Mouse (Mus musculus) midbrain, embryonic 16.5 days (tissue): ENCODE measurements around the gene Inhbc. TPM values are rescaled to one million over a fixed set of nuclear protein-coding genes. Genes with fewer than 3 reads are reported as not detected.
"Not testable (repeated sequence)": the region's sequence is repeated elsewhere in the genome, so short reads cannot be mapped to it uniquely, and the experiment has no call there.

Experiments used
- ATAC-seq: fragments of 200-750 bp; cut with Nextera tagmentation; 2 replicates; pipeline ENCODE4 v1.8.0; 2017; ENCODE audit warnings: moderate TSS enrichment
- H3K27ac ChIP-seq: fragments of 300-500 bp; sonication (generic); 2 replicates; pipeline ENCODE4 v1.5.1; 2014; ENCODE audit warnings: mild to moderate bottlenecking, low read length, mixed read lengths
- H3K27me3 ChIP-seq: fragments of 300-500 bp; sonication (generic); 2 replicates; pipeline ENCODE4 v1.6.1; 2014; ENCODE audit warnings: low read depth, low read length, mixed read lengths; ENCODE audit not compliant: control insufficient read depth, insufficient read depth
- H3K36me3 ChIP-seq: fragments of 300-500 bp; sonication (generic); 2 replicates; pipeline ENCODE4 v1.6.1; 2014; ENCODE audit warnings: mild to moderate bottlenecking, low read length, moderate library complexity, mixed read lengths; ENCODE audit not compliant: control insufficient read depth, insufficient read depth
- H3K4me1 ChIP-seq: fragments of 300-500 bp; sonication (generic); 2 replicates; pipeline ENCODE4 v1.6.1; 2014; ENCODE audit warnings: mild to moderate bottlenecking, low read length, mixed read lengths; ENCODE audit not compliant: control insufficient read depth, insufficient read depth
- H3K4me2 ChIP-seq: fragments of 300-500 bp; sonication (generic); 2 replicates; pipeline ENCODE4 v1.6.1; 2014; ENCODE audit warnings: mild to moderate bottlenecking, low read length, mixed read lengths
- H3K4me3 ChIP-seq: fragments of 300-500 bp; sonication (generic); 2 replicates; pipeline ENCODE4 v1.5.1; 2014; ENCODE audit warnings: low read depth, mild to moderate bottlenecking, low read length, moderate library complexity, mixed read lengths
- H3K9ac ChIP-seq: fragments of 300-500 bp; sonication (generic); 2 replicates; pipeline ENCODE4 v1.6.1; 2014; ENCODE audit warnings: low read depth, low read length, mixed read lengths
- H3K9me3 ChIP-seq: fragments of 300-500 bp; sonication (generic); replicated peaks from 2 replicates; pipeline ENCODE4 v1.6.1; 2014; ENCODE audit warnings: mild to moderate bottlenecking, low read length, mixed read lengths; ENCODE audit not compliant: control insufficient read depth, poor library complexity, severe bottlenecking
- WGBS: fragments of 180-500 bp; shearing (Covaris S2); extraction: QIAGEN DNeasy Blood & Tissue Kit; methylation state at CpG from one replicate; pipeline ENCODE4 v1.1.7; 2014; 5-methylcytosine and 5-hydroxymethylcytosine counted together
- polyA plus RNA-seq: library from polyadenylated mRNA; unstranded; fragments of >200 nt; fragmentation: Nextera tagmentation; extraction: Ambion mirVana; gene quantifications from 2 replicates; pipeline ENCODE4 v1.2.1, GENCODE M21; 2015

Gene Inhbc
- polyA plus RNA-seq, 1 experiment from 2014 or later: not detected

DNA sequence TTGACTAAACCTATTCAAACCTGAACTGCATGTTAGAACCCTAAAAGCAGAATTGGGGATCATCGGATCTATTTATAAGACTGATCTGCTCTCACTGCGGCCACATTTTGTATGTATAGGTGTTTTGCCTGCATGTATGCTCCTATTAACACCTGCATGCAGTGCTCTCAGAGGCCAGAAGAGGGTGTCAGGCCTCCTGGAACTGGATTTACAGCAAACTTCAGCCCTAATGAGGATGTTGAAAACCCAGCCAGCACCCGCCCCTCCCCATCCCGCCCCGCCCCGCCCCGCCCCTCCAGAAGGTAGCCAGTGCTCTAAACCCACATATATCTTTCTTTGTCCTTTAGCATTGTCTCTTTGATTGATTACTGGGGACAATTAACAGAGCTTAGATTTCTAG, 45.7 kb downstream of the Inhbc start:
- H3K9ac ChIP-seq: no peak overlapping the region
- 16% methylated on average over 6 of the region's 7 CpGs for WGBS
- ATAC-seq: no peak
- H3K36me3 ChIP-seq: no peaks in the 10 kb centered on the region
- no peak overlapping the region for H3K4me2 ChIP-seq
- H3K27ac ChIP-seq: no peak overlapping the region
- H3K4me3 ChIP-seq: no peak overlapping the region
- H3K4me1 ChIP-seq: peaks cover 7% of the 10 kb centered on the region
- H3K9me3 ChIP-seq: no peaks in the 10 kb centered on the region
- H3K27me3 ChIP-seq: peaks cover 58% of the 10 kb centered on the region

DNA sequence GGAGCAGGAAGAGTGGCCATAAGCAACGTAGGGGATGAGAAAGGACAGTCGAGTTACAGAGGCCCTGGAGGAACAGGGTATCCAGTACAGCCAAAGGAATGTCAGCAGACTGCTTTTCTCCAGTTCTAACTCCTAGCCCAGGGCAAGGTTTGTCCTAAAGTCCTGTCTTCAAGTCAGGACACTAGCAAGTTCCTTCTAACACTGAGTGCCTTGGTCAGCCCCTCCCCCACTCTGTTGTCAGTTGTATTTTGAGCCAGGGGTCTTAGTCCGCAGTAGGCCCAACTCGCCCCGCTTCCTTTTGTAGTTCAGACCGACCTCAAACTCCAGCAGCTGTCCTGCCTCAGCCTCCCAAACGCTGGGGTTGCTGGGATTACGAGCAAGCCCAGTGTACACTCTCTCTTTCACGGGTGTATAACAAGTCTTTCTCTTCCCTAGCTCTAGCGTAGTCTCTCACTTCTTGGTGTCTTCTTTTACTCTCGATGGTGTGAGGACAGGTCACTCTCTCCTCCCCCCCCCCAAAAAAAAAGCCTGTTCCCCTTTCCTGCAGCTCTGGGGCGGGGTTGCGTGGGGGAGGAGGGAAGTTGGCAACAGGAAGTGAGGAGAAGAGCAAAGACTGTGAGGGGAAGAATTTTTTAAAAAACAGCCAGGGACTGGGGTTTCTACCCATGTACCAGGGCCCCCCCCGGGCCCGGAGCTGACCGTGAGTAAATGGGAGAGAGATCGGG, 46.9 kb downstream of the Inhbc start:
- Histone ChIP-seq H3K27me3 (peaks cover 47% of the 10 kb centered on the region), H3K36me3 (no peaks in the 10 kb centered on the region), H3K27ac (no peak overlapping the region), H3K4me1 (peaks cover 7% of the 10 kb centered on the region), H3K4me2 (no peak overlapping the region), H3K9me3 (no peaks in the 10 kb centered on the region), H3K9ac (no peak overlapping the region), H3K4me3 (no peak overlapping the region)
- ATAC-seq: no peak
- WGBS: 77% methylated on average over 15 of the region's 17 CpGs

DNA sequence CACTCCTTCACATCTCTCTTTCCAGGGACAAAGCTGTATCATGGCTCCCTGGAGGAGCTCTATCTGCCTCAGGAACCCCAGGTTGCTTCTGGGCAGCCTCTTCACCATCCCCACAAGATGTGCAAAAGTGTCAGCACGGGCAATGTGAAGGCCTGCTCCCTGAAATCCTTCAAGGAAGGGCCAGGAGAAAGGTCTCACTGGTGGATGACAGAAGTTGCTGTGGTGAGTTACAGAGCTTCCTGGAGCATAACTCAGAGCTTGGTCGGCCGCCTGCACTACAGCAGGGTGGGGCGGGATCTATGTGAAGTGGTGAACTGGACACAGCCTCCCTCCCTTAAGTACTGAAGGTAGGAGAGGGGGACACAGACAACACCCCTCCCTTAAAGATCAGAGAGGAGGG, 47.6 kb downstream of the Inhbc start:
- 85% methylated on average over 4 of the region's 4 CpGs for WGBS
- H3K9ac ChIP-seq: no peak overlapping the region
- no peak overlapping the region for H3K27ac ChIP-seq
- ATAC-seq: no peak
- peaks cover 7% of the 10 kb centered on the region for H3K4me1 ChIP-seq
- peaks cover 41% of the 10 kb centered on the region for H3K27me3 ChIP-seq
- no peak overlapping the region for H3K4me3 ChIP-seq
- no peaks in the 10 kb centered on the region for H3K9me3 ChIP-seq
- H3K4me2 ChIP-seq: no peak overlapping the region
- H3K36me3 ChIP-seq: no peaks in the 10 kb centered on the region

DNA sequence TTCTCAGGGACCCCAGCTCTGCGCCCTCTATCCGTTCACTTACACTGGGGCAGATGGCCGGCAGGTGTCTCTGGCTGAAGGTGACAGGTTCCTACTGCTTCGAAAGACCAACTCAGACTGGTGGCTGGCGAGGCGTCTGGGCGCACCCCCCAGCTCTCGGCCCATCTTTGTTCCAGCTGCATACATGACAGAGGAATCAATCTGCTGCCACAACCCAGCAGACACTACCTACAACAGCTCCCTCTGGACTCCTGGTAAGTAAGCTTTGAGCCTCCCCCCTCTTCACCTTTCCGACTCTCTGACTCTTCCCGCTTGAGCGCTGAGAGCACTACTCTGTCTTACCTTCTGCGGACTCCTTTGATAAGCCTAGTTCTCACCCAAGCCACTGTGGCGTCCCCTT, 48.1 kb downstream of the Inhbc start:
- Histone ChIP-seq H3K27ac (no peak overlapping the region), H3K4me1 (peaks cover 7% of the 10 kb centered on the region), H3K4me2 (no peak overlapping the region), H3K27me3 (peaks cover 38% of the 10 kb centered on the region), H3K4me3 (no peak overlapping the region), H3K36me3 (no peaks in the 10 kb centered on the region), H3K9me3 (no peaks in the 10 kb centered on the region), H3K9ac (no peak overlapping the region)
- ATAC-seq: no peak
- 65% methylated on average over 13 of the region's 13 CpGs for WGBS

DNA sequence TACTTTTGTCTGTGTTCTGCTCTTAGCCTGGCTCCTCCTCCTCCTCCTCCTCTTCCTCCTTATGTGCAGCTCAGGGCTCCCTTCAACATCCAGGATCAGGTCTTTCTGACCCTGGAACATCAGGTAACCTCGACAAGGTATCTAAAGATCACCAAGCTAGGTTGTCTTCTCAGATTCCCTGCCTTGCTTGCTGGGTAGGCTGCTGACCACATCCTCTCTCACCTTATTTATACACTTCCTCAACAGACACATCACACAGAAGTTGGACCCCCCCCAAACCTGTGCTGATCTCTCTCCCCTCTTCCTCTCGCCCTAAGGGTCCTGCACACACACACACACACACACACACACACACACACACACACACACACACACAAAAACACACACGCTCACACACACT, 48.6 kb downstream of the Inhbc start, which contains the start of gene Arhgap9:
Gene Arhgap9 (plus strand): TSS at position 344 of the 400 bp plus-strand sequence.
- Histone ChIP-seq H3K9ac (no peak within 1 kb of the TSS), H3K27ac (no peak within 1 kb of the TSS), H3K4me1 (peaks cover 7% of the 10 kb centered on the region), H3K9me3 (no peaks in the 10 kb centered on the region), H3K4me3 (no peak within 1 kb of the TSS), H3K36me3 (no peaks in the 10 kb centered on the region), H3K27me3 (peaks cover 37% of the 10 kb centered on the region), H3K4me2 (no peak within 1 kb of the TSS)
- whole genome bisulfite sequencing: 71% methylated on average over 3 of the region's 3 CpGs
- no peak for ATAC-seq

DNA sequence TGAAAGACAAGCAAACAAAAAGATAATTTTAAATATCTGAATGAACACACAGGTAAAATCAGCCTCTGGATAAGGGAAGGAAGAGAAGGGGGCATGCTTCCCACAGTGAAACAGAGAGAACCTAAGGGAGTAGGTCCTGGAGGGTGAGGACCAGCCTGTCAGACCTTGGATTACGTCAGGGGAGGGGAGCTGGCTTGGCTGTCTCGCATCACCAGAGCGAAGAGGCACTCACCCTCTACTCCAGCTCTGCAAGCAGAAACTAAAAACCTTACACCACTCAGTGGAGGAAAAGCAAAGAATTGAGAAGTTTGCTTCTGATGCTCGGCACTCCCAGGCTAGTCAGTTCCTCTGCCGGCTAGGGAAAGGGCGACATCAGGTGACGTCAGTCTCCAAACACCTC, 50.3 kb downstream of the Inhbc start:
- Histone ChIP-seq H3K36me3 (no peaks in the 10 kb centered on the region), H3K27me3 (peaks cover 23% of the 10 kb centered on the region), H3K4me1 (no peaks in the 10 kb centered on the region), H3K4me3 (no peak overlapping the region), H3K9ac (no peak overlapping the region), H3K4me2 (no peak overlapping the region), H3K9me3 (no peaks in the 10 kb centered on the region), H3K27ac (no peak overlapping the region)
- 79% methylated on average over 7 of the region's 7 CpGs for WGBS
- no peak for ATAC-seq

DNA sequence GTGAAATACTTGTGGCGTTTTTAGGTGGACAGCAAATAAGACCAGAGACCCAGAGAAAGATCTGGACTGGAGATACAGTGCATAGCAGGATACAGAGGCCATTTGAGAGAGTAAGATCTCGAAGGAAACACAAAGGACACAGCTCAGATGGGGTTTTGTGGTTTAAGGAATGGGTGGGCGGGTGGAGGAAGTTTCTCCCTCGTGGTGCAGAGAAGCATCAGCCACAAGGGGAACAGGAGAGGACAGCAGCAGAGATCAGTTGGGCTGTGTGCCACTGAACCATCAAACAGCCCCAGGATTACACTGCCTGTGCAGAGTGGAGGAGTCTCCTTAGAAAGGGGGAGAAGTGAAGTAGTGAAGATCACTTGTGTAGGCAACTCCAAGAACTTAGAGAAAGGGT, 52.2 kb downstream of the Inhbc start:
- Histone ChIP-seq H3K27ac (no peak overlapping the region), H3K9ac (no peak overlapping the region), H3K4me2 (no peak overlapping the region), H3K27me3 (peaks cover 5% of the 10 kb centered on the region; the same call in 1 of the 2 replicates), H3K4me3 (no peak overlapping the region), H3K36me3 (no peaks in the 10 kb centered on the region), H3K4me1 (no peaks in the 10 kb centered on the region), H3K9me3 (no peaks in the 10 kb centered on the region)
- ATAC-seq: no peak
- 46% methylated on average over 4 of the region's 4 CpGs for WGBS

DNA sequence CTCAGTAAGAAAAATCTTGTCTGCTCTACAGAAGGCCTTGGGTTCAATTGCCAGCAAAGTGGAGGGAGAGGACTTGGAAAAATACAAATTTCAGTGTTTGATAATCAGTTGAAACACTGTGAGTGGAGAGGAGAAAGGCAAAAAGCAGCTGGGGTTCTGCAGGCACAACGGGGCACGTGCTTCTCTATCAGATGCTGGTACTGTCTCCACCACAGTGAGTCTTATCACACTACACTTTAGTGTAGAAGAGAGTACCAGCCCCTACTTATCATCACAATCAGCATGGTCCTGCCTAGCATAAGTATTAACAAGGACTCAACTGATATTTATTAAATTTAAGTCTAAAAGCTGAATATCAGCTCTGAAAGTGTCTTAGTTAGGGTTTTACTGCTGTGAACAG, 53.0 kb downstream of the Inhbc start:
- WGBS: 74% methylated on average over 2 of the region's 2 CpGs

DNA sequence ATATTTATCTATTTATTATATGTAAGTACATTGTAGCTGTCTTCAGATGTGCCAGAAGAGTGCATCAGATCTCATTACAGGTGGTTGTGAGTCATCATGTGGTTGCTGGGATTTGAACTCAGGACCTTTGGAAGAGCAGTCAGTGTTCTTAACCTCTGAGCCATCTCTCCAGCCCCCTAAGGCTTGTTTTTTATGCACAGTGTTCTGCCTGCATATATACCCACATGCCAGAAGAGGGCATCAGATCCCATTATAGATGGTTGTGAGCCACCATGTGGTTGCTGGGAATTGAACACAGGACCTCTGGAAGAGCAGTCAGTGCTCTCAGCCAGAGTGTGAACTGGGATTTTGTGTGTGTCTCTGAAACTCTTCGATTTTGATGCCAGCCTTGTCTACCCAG, 55.3 kb downstream of the Inhbc start:
- H3K27me3 ChIP-seq, H3K36me3 ChIP-seq, H3K4me2 ChIP-seq, H3K27ac ChIP-seq, H3K4me3 ChIP-seq, H3K9me3 ChIP-seq, ATAC-seq, H3K9ac ChIP-seq: not testable (repeated sequence)
- H3K4me1 ChIP-seq: peaks cover 13% of the 10 kb centered on the region
- 83% methylated on average over 1 of the region's 1 CpGs for WGBS

More for the DNA sequence above, 53.0 kb downstream of the Inhbc start:
- Histone ChIP-seq H3K4me3 (no peak overlapping the region), H3K9me3 (no peaks in the 10 kb centered on the region), H3K4me2 (no peak overlapping the region), H3K27me3 (peaks cover 2% of the 10 kb centered on the region; the same call in 1 of the 2 replicates), H3K4me1 (peaks cover 4% of the 10 kb centered on the region; the same call in 1 of the 2 replicates), H3K9ac (no peak overlapping the region), H3K27ac (no peak overlapping the region), H3K36me3 (no peaks in the 10 kb centered on the region)
- no peak for ATAC-seq
